Mouse (Mus musculus) testis, adult 2 months (tissue): ENCODE results near the gene Itga10. TPM values are rescaled to one million over a fixed set of nuclear protein-coding genes. Genes with fewer than 3 reads are reported as not detected.

Source experiments
- H3K27ac ChIP-seq: fragments of 200-500 bp; 2 replicates; pipeline ENCODE4 v1.5.1; 2012; ENCODE audit warnings: low read depth, low read length; ENCODE audit not compliant: control insufficient read depth, insufficient read depth
- H3K27me3 ChIP-seq: fragments of 200-500 bp; 2 replicates; pipeline ENCODE4 v1.6.1; 2012; ENCODE audit warnings: mild to moderate bottlenecking, low read length, moderate library complexity; ENCODE audit not compliant: control insufficient read depth, insufficient read depth
- H3K36me3 ChIP-seq: fragments of 200-500 bp; 2 replicates; pipeline ENCODE4 v1.6.1; 2012; ENCODE audit warnings: mild to moderate bottlenecking, low read length; ENCODE audit not compliant: control insufficient read depth, insufficient read depth
- H3K4me1 ChIP-seq: fragments of 200-500 bp; 2 replicates; pipeline ENCODE4 v1.6.1; 2012; ENCODE audit warnings: low read length; ENCODE audit not compliant: control insufficient read depth, insufficient read depth
- H3K4me3 ChIP-seq: fragments of 200-500 bp; 2 replicates; pipeline ENCODE4 v1.5.1; 2012; ENCODE audit warnings: low read depth, mild to moderate bottlenecking, low read length, moderate library complexity, mixed read lengths; ENCODE audit not compliant: control insufficient read depth
- CTCF ChIP-seq: fragments of 200-500 bp; IDR thresholded peaks from 2 replicates; pipeline ENCODE4 v1.5.1; 2012; ENCODE audit warnings: low read depth, mild to moderate bottlenecking, inconsistent platforms, low read length, moderate library complexity; ENCODE audit not compliant: control insufficient read depth, insufficient read depth, insufficient replicate concordance
- POLR2A ChIP-seq: fragments of 200-500 bp; IDR thresholded peaks from 2 replicates; pipeline ENCODE4 v1.6.1; 2012; ENCODE audit warnings: low read depth, mild to moderate bottlenecking, inconsistent platforms, low read length, moderate library complexity; ENCODE audit not compliant: control insufficient read depth
- polyA plus RNA-seq: library from polyadenylated mRNA; depleted of rRNA; stranded (reverse); fragments of >200 nt; gene quantifications from 2 replicates; pipeline ENCODE4 v1.2.3, GENCODE M21; 2012

The Itga10 gene
- polyA plus RNA-seq, 1 experiment: 1.0 TPM

- H3K27me3 ChIP-seq: no peaks in the 10 kb centered on the region
- TF ChIP-seq CTCF (no peak), POLR2A (no peak)
- H3K27ac ChIP-seq: no peak overlapping the region
- no peaks in the 10 kb centered on the region for H3K36me3 ChIP-seq
- H3K4me3 ChIP-seq: no peak overlapping the region
- peaks cover 9% of the 10 kb centered on the region for H3K4me1 ChIP-seq
Observed at GRCm38 (mm10) chr3:96671519-96671918, 26.1 kb downstream of the Itga10 start.

GRCm38 (mm10) chr3:96673514-96673913 lies 28.1 kb downstream of the Itga10 start:
- no peaks in the 10 kb centered on the region for H3K36me3 ChIP-seq
- no peaks in the 10 kb centered on the region for H3K27me3 ChIP-seq
- no peak overlapping the region for H3K27ac ChIP-seq
- H3K4me1 ChIP-seq: peaks cover 9% of the 10 kb centered on the region
- TF ChIP-seq POLR2A: no peak
- no peak for TF ChIP-seq CTCF
- H3K4me3 ChIP-seq: no peak overlapping the region

GRCm38 (mm10) chr3:96674442-96674841 lies 29.1 kb downstream of the Itga10 start:
- TF ChIP-seq CTCF (no peak), POLR2A (no peak)
- Histone ChIP-seq H3K36me3 (no peaks in the 10 kb centered on the region), H3K27ac (no peak overlapping the region), H3K27me3 (no peaks in the 10 kb centered on the region), H3K4me3 (no peak overlapping the region), H3K4me1 (peaks cover 10% of the 10 kb centered on the region)

- TF ChIP-seq POLR2A (no peak), CTCF (no peak)
- Histone ChIP-seq H3K4me1 (peaks cover 10% of the 10 kb centered on the region), H3K4me3 (no peak overlapping the region), H3K27me3 (no peaks in the 10 kb centered on the region), H3K27ac (no peak overlapping the region), H3K36me3 (no peaks in the 10 kb centered on the region)
Observed at GRCm38 (mm10) chr3:96675171-96675570, 29.8 kb downstream of the Itga10 start.

- TF ChIP-seq CTCF: no peak
- TF ChIP-seq POLR2A: no peak
- Histone ChIP-seq H3K27ac (no peak overlapping the region), H3K4me1 (peaks cover 6% of the 10 kb centered on the region), H3K4me3 (no peak overlapping the region), H3K27me3 (no peaks in the 10 kb centered on the region), H3K36me3 (no peaks in the 10 kb centered on the region)
Observed at GRCm38 (mm10) chr3:96675690-96676089, 30.3 kb downstream of the Itga10 start.

- H3K4me3 ChIP-seq: no peak overlapping the region
- H3K4me1 ChIP-seq: peaks cover 5% of the 10 kb centered on the region; the same call in 1 of the 2 replicates
- H3K36me3 ChIP-seq: no peaks in the 10 kb centered on the region
- no peak overlapping the region for H3K27ac ChIP-seq
- H3K27me3 ChIP-seq: no peaks in the 10 kb centered on the region
- TF ChIP-seq POLR2A: no peak
- TF ChIP-seq CTCF: no peak
Observed at GRCm38 (mm10) chr3:96678456-96678855, 33.1 kb downstream of the Itga10 start.

- Histone ChIP-seq H3K4me3 (no peak overlapping the region), H3K27ac (no peak overlapping the region), H3K27me3 (no peaks in the 10 kb centered on the region), H3K36me3 (no peaks in the 10 kb centered on the region), H3K4me1 (peaks cover 9% of the 10 kb centered on the region; the same call in 1 of the 2 replicates)
- TF ChIP-seq POLR2A (no peak), CTCF (no peak)
Observed at GRCm38 (mm10) chr3:96679159-96679674, 33.8 kb downstream of the Itga10 start.
